Mouse (Mus musculus): ENCODE measurements around the gene Sapcd1. TPM values are rescaled to one million over a fixed set of nuclear protein-coding genes. Genes with fewer than 3 reads are reported as not detected.

The Sapcd1 gene
- polyA plus RNA-seq, 1 experiment from 2014 or later = 21.5 TPM

Other genes with a start within 250 kb of the Sapcd1 start
- 0.12 TPM in 1 of 2 replicates, not detected in the other for gene Cyp21a1, start 223.5 kb downstream of the Sapcd1 start, polyA plus RNA-seq (2015; fragmentation: Nextera tagmentation; extraction: Ambion mirVana)
- gene Stk19, start 191.1 kb downstream of the Sapcd1 start, polyA plus RNA-seq (2015; fragmentation: Nextera tagmentation; extraction: Ambion mirVana) = 30.4 and 33.8 TPM in 2 replicates
- gene Dxo, start 191.0 kb downstream of the Sapcd1 start, polyA plus RNA-seq (2015; fragmentation: Nextera tagmentation; extraction: Ambion mirVana) = 66.2 and 70.7 TPM in 2 replicates
- gene Skiv2l, start 177.8 kb downstream of the Sapcd1 start, polyA plus RNA-seq (2015; fragmentation: Nextera tagmentation; extraction: Ambion mirVana) = 50.6 and 55.0 TPM in 2 replicates
- gene Nelfe, start 177.6 kb downstream of the Sapcd1 start, polyA plus RNA-seq (2015; fragmentation: Nextera tagmentation; extraction: Ambion mirVana) = 97.7 and 114 TPM in 2 replicates
- gene Cfb, start 165.5 kb downstream of the Sapcd1 start, polyA plus RNA-seq (2015; fragmentation: Nextera tagmentation; extraction: Ambion mirVana) = 2.9 and 3.2 TPM in 2 replicates
- gene Zbtb12, start 148.5 kb downstream of the Sapcd1 start, polyA plus RNA-seq (2015; fragmentation: Nextera tagmentation; extraction: Ambion mirVana) = 3.2 and 4.2 TPM in 2 replicates
- gene Gm20547, start 146.0 kb downstream of the Sapcd1 start, polyA plus RNA-seq (2015; fragmentation: Nextera tagmentation; extraction: Ambion mirVana) = not detected in 2 replicates
- 6.7 and 7.3 TPM in 2 replicates for gene C2, start 129.8 kb downstream of the Sapcd1 start, polyA plus RNA-seq (2015; fragmentation: Nextera tagmentation; extraction: Ambion mirVana)
- gene Ehmt2, start 129.5 kb downstream of the Sapcd1 start, polyA plus RNA-seq (2015; fragmentation: Nextera tagmentation; extraction: Ambion mirVana) = 86.8 and 92.7 TPM in 2 replicates
- 0.49 and 0.69 TPM in 2 replicates for gene Slc44a4, start 113.5 kb downstream of the Sapcd1 start, polyA plus RNA-seq (2015; fragmentation: Nextera tagmentation; extraction: Ambion mirVana)
- 20.8 and 22.7 TPM in 2 replicates for gene Neu1, start 96.8 kb downstream of the Sapcd1 start, polyA plus RNA-seq (2015; fragmentation: Nextera tagmentation; extraction: Ambion mirVana)
- gene Hspa1b, start 68.8 kb downstream of the Sapcd1 start, polyA plus RNA-seq (2015; fragmentation: Nextera tagmentation; extraction: Ambion mirVana) = 2.2 and 3.4 TPM in 2 replicates
- gene Gm20481, start 58.1 kb downstream of the Sapcd1 start, polyA plus RNA-seq (2015; fragmentation: Nextera tagmentation; extraction: Ambion mirVana) = not detected in 2 replicates
- gene Hspa1a, start 55.9 kb downstream of the Sapcd1 start, polyA plus RNA-seq (2015; fragmentation: Nextera tagmentation; extraction: Ambion mirVana) = 19.5 and 19.7 TPM in 2 replicates
- gene Hspa1l, start 55.3 kb downstream of the Sapcd1 start, polyA plus RNA-seq (2015; fragmentation: Nextera tagmentation; extraction: Ambion mirVana) = 0.71 and 0.77 TPM in 2 replicates
- 163 and 173 TPM in 2 replicates for gene Lsm2, start 46.2 kb downstream of the Sapcd1 start, polyA plus RNA-seq (2015; fragmentation: Nextera tagmentation; extraction: Ambion mirVana)
- gene Vars, start 27.0 kb downstream of the Sapcd1 start, polyA plus RNA-seq (2015; fragmentation: Nextera tagmentation; extraction: Ambion mirVana) = 108 and 114 TPM in 2 replicates
- 0.43 and 0.58 TPM in 2 replicates for gene Vwa7, start 11.4 kb downstream of the Sapcd1 start, polyA plus RNA-seq (2015; fragmentation: Nextera tagmentation; extraction: Ambion mirVana)
- 3.6 and 5.4 TPM in 2 replicates for gene Msh5, start 18.7 kb upstream of the Sapcd1 start, polyA plus RNA-seq (2015; fragmentation: Nextera tagmentation; extraction: Ambion mirVana)
- 324 and 329 TPM in 2 replicates for gene Clic1, start 21.9 kb upstream of the Sapcd1 start, polyA plus RNA-seq (2015; fragmentation: Nextera tagmentation; extraction: Ambion mirVana)
- gene Ddah2, start 31.0 kb upstream of the Sapcd1 start, polyA plus RNA-seq (2015; fragmentation: Nextera tagmentation; extraction: Ambion mirVana) = 319 and 347 TPM in 2 replicates
- 98.5 and 131 TPM in 2 replicates for gene Ly6g6c, start 37.4 kb upstream of the Sapcd1 start, polyA plus RNA-seq (2015; fragmentation: Nextera tagmentation; extraction: Ambion mirVana)
- gene Mpig6b, start 38.2 kb upstream of the Sapcd1 start, polyA plus RNA-seq (2015; fragmentation: Nextera tagmentation; extraction: Ambion mirVana) = 1.1 and 1.4 TPM in 2 replicates
- gene Ly6g6e, start 48.9 kb upstream of the Sapcd1 start, polyA plus RNA-seq (2015; fragmentation: Nextera tagmentation; extraction: Ambion mirVana) = 31.4 and 33.0 TPM in 2 replicates
- 1.5 and 2.3 TPM in 2 replicates for gene Ly6g6d, start 50.0 kb upstream of the Sapcd1 start, polyA plus RNA-seq (2015; fragmentation: Nextera tagmentation; extraction: Ambion mirVana)
- 0.20 and 0.28 TPM in 2 replicates for gene Ly6g6f, start 57.6 kb upstream of the Sapcd1 start, polyA plus RNA-seq (2015; fragmentation: Nextera tagmentation; extraction: Ambion mirVana)
- 102 and 105 TPM in 2 replicates for gene Abhd16a, start 61.2 kb upstream of the Sapcd1 start, polyA plus RNA-seq (2015; fragmentation: Nextera tagmentation; extraction: Ambion mirVana)
- not detected in 2 replicates for gene Ly6g5c, start 80.3 kb upstream of the Sapcd1 start, polyA plus RNA-seq (2015; fragmentation: Nextera tagmentation; extraction: Ambion mirVana)
- gene Ly6g5b, start 87.4 kb upstream of the Sapcd1 start, polyA plus RNA-seq (2015; fragmentation: Nextera tagmentation; extraction: Ambion mirVana) = 1.4 and 1.8 TPM in 2 replicates
- 19.5 and 20.1 TPM in 2 replicates for gene Gpank1, start 93.4 kb upstream of the Sapcd1 start, polyA plus RNA-seq (2015; fragmentation: Nextera tagmentation; extraction: Ambion mirVana)
- gene Csnk2b, start 94.0 kb upstream of the Sapcd1 start, polyA plus RNA-seq (2015; fragmentation: Nextera tagmentation; extraction: Ambion mirVana) = 278 and 279 TPM in 2 replicates
- 11.2 and 12.2 TPM in 2 replicates for gene D17H6S53E, start 98.4 kb upstream of the Sapcd1 start, polyA plus RNA-seq (2015; fragmentation: Nextera tagmentation; extraction: Ambion mirVana)
- gene Apom, start 104.0 kb upstream of the Sapcd1 start, polyA plus RNA-seq (2015; fragmentation: Nextera tagmentation; extraction: Ambion mirVana) = 0.17 TPM in 1 of 2 replicates, not detected in the other
- gene Bag6, start 107.2 kb upstream of the Sapcd1 start, polyA plus RNA-seq (2015; fragmentation: Nextera tagmentation; extraction: Ambion mirVana) = 57.8 TPM in 2 replicates
- 179 and 198 TPM in 2 replicates for gene Prrc2a, start 136.9 kb upstream of the Sapcd1 start, polyA plus RNA-seq (2015; fragmentation: Nextera tagmentation; extraction: Ambion mirVana)
- gene Aif1, start 148.1 kb upstream of the Sapcd1 start, polyA plus RNA-seq (2015; fragmentation: Nextera tagmentation; extraction: Ambion mirVana) = 15.5 and 17.5 TPM in 2 replicates
- gene Lst1, start 160.4 kb upstream of the Sapcd1 start, polyA plus RNA-seq (2015; fragmentation: Nextera tagmentation; extraction: Ambion mirVana) = 27.2 and 27.4 TPM in 2 replicates
- gene Ltb, start 166.4 kb upstream of the Sapcd1 start, polyA plus RNA-seq (2015; fragmentation: Nextera tagmentation; extraction: Ambion mirVana) = 2.3 and 2.9 TPM in 2 replicates
- gene Tnf, start 174.0 kb upstream of the Sapcd1 start, polyA plus RNA-seq (2015; fragmentation: Nextera tagmentation; extraction: Ambion mirVana) = 0.47 and 0.76 TPM in 2 replicates
- gene Lta, start 177.3 kb upstream of the Sapcd1 start, polyA plus RNA-seq (2015; fragmentation: Nextera tagmentation; extraction: Ambion mirVana) = 0.27 and 0.32 TPM in 2 replicates
- 0.57 TPM in 1 of 2 replicates, not detected in the other for gene Gm16181, start 192.8 kb upstream of the Sapcd1 start, polyA plus RNA-seq (2015; fragmentation: Nextera tagmentation; extraction: Ambion mirVana)
- 4.1 and 4.4 TPM in 2 replicates for gene Atp6v1g2, start 205.6 kb upstream of the Sapcd1 start, polyA plus RNA-seq (2015; fragmentation: Nextera tagmentation; extraction: Ambion mirVana)
- gene Nfkbil1, start 207.8 kb upstream of the Sapcd1 start, polyA plus RNA-seq (2015; fragmentation: Nextera tagmentation; extraction: Ambion mirVana) = 11.8 and 12.7 TPM in 2 replicates
- gene Ddx39b, start 213.7 kb upstream of the Sapcd1 start, polyA plus RNA-seq (2015; fragmentation: Nextera tagmentation; extraction: Ambion mirVana) = 406 and 413 TPM in 2 replicates
- gene H2-D1, start 234.7 kb upstream of the Sapcd1 start, polyA plus RNA-seq (2015; fragmentation: Nextera tagmentation; extraction: Ambion mirVana) = 81.6 and 82.0 TPM in 2 replicates

Data from embryonic facial prominence, embryonic 15.5 days (tissue).